Mouse (Mus musculus) lung, postnatal 0 days (tissue): ENCODE measurements at regions not wholly inside any gene's neighbourhood (a gene's known extent, or its start where the extent isn't known, plus 50 kb on each side); places are given as distances from the start of the nearest gene placed in this dataset.

ENCODE experiments used
- CTCF ChIP-seq: IDR thresholded peaks from 2 replicates; pipeline ENCODE4 v1.5.1; 2016; ENCODE audit warnings: antibody characterized with exemption, mild to moderate bottlenecking
- EP300 ChIP-seq: IDR thresholded peaks from 2 replicates; pipeline ENCODE4 v1.6.1; 2016; ENCODE audit warnings: antibody characterized with exemption, mild to moderate bottlenecking, control low read depth

GRCm38 (mm10) chr15:94049638-94050273, 415.5 kb downstream of the Adamts20 start:
- 0 out of 2 replicates have a peak, but pooled peaks have one; percentile 11 for TF ChIP-seq EP300
- no peak for TF ChIP-seq CTCF
